Mouse (Mus musculus): ENCODE measurements around the gene Tmem247.
A peak's percentile ranks its signal among the peaks of the same experiment; 100 is the strongest.

Tmem247 gene

DNA sequence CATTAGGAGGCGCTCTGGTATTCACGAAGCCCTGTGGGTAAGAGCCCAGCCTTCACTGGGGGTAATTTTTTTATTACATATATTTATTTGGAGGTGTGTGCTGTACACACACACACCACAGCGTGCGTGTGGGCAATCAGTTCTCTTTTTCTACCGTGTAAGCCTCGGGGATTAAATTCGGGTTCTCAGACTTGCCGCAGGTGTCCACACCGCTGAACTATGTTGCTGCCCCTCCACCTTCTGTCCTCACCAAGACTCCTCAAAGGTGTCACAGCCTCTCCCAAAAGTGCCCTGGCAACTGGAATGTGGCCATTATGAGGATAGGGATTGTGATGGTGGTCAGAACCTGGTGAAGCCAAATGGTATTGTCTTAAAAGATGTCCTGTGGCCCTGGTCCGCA, at the start of gene Tmem247:
TSS of gene Tmem247 (plus strand) at position 301 of the 400 bp plus-strand sequence.
- no peak for DNase-seq

DNA sequence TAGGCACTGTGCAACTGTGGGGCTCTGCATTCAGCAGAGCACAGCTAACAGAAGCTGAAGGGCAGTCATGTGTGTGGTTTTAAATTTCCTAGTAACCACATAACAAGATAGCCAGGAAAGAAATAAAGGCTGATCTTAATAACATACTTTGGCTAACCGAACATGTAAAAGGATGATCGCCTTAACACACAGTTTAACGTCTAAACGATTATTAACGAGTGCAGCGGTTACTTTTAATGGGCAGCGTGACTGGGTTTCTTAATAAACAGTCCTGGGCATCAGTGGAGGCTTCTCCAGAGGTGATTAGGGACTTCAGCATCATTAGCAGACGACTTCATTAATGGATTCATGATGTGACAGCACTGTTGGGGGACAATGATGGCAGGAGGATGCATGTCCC, 46.6 kb upstream of the Tmem247 start:
- no peak for DNase-seq

DNA sequence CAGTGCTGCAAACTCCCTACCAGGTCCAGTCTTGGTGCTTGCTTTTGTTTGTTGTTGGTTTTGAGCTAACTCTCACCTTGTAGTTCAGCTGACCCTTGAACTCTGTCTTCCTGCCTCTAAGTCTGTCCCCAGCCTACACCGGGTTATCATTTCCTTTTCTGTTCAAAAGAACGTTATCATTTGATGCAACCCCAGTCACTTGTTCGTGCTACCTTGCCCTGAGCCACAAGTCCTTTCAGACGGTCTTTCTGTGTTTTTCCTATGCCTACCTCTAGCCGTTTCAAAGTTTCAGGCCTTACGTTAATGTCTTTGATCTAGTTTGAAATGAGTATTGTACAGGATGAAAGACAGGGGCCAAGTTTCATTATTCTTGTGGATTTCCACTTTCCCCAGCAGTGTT, 44.5 kb upstream of the Tmem247 start:
- DNase-seq: no peak

DNA sequence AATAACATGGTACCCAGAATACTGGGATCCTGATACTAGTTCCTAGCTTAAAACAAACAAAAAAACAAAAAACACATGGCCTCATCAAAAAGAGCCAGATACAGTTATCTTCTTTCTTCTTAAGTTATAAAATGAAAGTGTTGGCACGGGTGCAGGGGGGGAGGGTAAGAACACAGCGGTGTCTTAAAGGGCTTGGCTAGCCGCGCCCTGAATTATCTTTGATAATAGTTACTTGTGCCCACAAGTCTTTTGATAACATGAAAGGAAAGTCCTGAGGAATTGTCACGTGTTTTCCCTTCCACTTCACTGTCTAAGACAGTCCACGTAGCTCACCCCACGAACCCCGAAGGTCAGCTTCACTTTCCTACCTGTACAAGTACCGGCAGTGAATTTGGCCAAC, 40.2 kb upstream of the Tmem247 start:
- DNase-seq: no peak

DNA sequence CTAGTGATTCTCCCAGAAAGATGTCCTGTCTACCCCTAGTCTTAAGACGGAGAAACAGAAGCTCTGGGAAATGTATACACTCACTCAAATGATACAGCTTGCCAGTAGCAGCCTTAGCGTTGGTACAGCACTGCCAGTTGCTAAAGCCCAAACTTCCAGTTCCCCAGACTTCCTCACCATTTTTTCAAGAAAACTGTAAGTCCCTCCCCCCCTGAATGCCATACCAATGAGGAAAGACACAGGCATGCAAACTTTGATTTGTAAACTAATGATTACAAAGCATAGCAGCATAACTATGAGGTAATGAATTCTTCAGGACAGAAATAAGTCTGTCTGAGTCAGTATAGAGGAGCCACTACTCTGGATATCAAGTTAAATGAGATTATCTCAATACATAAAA, 39.4 kb upstream of the Tmem247 start:
- DNase-seq: no peak

DNA sequence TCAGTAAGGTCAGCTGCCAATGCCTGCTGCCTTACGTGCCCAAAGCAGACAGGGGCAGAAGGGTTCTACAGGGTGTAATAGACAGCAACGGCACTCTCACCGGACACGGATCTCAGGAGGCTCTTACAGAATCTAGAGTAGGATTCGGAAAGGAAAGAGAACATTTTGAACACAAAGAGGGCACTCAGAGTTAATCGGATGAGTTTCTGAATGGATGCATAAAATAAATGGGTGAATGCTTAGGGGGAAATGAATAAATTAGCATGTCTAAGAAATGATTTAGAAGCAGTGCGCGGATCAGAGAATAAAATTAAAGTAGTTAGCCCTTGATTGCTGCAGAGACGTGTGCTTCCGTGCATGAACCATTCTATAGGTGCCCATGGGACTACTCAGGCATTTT, 37.1 kb upstream of the Tmem247 start:
- DNase-seq: no peak

DNA sequence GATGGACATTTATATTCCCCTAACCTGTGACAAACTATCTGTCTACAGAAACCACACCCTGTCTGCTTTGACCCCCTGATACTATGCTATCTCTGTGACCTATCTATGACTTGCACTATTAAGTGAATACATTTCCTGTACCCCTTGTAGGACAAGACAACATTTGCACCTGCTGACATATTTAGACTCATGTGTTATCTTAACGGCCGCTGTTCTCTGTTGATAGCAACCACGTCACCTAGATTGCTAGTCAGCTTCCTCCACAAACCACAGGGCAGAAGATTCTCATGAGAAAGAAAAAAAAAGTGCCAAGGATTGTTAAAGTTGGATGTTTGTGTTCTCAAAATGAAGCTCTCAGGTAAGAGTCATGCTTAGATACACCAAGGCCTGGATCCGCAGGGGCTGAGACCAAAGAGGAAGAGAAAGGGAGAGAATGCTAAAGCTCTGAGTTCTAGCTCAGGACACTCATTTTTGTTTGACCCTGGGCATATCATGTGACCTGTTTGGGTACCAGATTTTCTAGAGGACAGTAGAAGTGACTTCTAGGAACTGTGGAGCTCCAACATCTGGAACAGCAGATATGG, 36.6 kb upstream of the Tmem247 start:
- peak in 1 of 2 experiments; percentile 18 for DNase-seq

DNA sequence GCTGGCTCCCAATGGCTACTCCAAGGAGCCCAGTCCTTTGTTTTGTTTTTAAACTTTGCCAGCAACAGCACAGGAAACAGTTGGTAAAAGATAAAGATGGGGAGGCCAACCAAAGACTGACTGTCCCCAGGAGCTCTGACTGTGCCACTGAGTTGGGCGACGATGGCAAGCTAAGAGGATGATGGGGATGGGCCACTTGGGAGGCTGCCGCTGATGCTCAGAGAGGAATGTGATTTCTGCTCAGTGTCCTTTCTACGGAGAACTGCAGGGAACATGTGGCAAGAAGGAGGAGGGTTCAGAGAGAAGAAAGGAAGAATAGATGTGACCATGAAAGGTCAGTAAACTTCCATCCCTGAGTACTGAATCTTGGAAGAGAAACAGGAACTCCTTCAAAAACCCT, 22.0 kb upstream of the Tmem247 start:
- DNase-seq: no peak

DNA sequence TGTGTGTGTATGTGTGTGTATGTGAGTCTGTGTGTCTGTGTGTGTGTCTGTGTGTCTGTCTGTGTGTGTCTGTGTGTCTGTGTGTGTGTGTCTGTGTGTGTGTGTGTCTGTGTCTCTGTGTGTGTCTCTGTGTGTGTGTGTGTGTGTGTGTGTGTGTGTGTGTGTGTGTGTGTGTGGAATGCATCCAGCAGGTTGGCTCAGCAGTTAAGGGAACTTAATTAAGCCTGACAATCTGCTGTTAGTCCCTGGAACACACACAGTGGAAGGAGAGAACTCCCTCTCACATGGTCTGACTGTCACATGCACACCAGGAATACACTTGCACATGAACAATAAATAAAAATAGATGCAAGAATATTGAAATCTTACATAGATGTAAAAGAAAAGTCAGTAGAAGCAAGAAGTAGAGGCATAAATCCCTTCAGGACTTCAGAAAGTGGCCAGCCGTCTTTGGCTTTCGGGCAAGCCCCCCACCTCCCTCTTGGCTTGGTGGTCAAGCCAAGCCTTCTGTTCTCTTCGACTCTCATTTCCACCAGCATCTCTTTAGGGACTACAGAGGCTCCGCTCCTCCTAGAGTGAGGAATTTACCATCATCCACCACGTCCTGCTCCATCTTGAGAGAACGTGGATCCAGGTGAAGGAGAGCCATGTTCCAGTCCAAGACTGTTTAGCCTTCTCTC, 19.5 kb upstream of the Tmem247 start:
- DNase-seq: no peak

DNA sequence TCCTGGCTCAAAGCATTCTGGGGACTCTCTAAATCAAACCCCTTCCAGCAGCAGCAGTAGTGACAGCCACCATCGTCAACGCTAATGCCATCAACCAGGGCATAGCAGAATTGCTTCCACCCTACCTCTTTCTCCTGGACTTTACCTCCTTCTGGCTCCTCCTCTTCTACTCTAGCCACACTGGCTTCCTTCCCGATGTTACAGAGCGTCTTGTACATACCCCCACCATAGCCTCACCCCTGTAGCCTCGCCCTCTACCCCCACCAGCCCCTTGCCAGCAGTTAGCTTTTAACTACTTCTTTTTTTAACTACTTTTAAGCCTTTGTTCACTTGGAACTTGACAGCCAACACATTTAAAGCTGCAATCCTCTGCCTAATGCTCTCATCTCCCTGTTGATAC, 17.3 kb upstream of the Tmem247 start:
- DNase-seq: no peak

DNA sequence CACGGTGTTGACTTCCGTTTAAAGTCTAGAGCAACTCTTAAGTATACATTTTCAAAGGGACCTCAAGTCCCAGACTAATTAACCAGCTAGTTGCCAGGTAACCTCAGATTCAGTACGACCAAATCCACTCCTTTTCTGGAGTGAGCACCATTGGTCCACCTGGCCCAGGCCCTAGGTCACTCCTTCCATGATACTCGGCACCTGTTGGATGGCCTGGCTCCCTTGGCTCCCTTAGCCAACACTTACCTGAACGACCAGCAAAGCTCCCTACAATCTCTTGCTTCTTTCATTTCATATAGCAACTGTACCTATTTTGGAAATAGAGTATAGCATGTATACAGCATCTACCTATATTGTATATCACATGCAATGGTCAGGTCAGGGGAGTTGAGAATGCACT, 16.6 kb upstream of the Tmem247 start:
- no peak for DNase-seq

DNA sequence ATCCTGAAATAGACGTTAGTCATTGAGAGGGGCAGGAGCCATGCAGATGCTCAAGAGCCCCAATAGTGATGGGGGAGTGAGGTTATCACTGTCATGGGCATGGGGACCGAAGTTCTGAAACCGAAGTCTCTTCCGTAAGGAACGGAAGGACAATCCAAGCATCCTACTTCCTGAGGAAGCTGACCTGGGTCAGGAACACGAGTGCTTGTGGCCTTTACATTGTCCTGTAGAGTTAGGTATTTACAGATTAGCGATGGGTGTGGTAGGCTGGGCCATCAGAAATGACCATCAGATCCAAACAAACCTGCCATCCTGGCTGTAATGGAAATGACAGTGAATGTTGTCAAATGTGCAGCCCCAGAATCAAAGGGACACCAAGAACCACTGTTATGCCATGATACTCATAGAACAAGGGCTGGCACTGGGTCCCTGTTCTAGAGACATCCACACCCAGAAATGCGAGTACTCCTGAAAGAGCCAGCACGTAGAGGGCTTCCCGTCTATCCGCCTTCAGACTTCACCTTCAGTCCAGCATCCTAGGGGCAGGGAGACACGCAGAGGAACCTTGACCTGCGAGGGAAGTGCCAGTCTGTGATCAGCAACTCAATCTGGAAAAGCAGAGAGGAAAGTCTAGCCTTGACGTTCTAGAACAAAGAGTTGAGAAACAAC, 14.6 kb upstream of the Tmem247 start:
- DNase-seq: no peak

DNA sequence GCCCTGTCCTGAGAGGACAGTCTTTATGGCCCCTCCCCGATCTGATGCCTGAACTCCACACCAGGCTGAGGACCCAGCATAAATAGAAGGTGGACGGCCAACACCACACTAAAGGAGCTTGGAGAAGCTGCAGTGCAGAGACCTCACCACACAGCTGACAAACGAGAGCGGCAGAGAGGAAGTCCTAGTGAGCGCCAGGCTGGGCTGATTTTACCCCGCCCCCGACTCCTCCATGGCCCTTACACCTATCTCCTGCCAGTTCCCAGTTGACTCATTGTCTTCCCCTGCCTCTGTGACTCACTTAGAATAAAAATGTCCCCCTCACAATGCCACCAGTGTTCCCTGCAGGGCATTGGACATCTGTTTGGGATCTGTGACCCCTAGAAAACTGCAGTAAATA, 13.6 kb upstream of the Tmem247 start:
- DNase-seq: no peak

DNA sequence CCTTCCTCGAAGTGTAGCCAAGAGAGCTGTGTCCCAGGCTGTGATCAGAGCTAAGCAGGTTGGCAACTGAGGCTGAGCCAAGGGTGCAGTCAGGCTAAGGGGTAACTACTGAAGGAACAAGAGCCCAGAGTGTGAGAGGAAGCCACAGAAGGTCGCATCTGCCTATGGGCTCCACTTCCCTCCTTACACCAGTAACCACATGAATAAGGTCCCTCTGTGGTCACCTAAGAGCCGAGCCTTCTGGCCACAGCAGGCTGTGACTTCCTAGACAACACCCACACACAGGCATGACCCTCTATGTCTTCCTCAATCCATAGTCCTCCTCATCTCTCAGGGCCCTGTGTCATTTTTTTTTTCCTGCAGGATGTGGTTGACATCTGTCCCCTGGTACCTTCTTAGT, 12.9 kb upstream of the Tmem247 start:
- DNase-seq: no peak

DNA sequence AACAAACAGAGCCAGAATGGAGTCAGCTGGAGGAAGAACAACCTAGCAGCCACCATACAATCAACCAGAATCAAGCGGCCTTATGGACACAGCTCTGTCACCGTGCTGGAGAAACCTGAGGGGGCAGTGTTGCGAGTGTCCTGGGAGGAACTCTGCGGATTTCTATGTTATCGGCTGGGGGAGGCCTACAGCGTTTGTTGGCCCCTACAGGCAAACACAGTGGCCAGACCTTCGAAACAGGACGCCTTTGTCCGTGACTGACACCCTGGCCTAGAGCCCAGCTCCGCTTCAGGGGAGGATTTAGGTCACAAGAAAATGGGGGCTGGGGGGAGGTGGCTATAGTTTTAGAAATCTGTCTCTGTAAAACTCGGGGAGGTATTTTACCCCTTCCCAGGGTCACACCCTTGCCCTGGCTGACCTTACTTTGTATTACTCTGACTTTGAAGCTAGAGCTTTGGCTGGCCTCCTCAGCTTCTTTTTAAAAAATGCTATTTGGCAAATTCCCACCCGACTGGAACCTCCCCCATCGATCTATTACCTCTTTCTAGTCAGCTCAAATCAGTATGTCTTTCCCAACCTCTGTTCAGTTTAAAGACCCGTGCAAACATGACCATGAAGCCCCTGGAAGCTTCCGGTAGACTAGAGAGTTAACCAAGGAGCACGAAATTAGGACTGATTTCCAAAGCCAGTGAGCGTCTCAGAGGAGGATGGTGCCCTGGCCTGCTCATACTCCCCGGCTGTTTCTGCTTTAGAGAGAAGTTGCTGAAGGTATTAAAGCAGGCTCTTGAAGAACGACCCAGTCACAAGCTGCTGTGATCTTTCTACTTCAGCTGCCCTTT, 11.6 kb upstream of the Tmem247 start:
- no peak for DNase-seq

DNA sequence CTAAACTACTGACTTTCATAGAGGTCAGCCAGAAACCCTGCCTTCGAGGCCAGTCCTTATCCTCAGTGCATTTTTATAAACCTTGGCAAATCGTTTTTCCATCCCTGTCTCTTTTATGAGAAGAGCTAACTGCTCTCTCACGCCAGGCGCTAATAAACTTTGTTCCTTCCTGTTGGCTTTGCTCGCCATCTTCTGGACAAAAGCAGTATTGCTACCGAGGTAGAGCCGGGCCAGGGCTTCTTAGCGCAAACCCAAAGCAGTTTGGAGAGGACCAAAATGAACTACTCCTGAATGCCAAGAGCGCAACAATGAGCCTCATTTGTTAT, 11.0 kb upstream of the Tmem247 start:
- peak; percentile 32 to 47 for DNase-seq

DNA sequence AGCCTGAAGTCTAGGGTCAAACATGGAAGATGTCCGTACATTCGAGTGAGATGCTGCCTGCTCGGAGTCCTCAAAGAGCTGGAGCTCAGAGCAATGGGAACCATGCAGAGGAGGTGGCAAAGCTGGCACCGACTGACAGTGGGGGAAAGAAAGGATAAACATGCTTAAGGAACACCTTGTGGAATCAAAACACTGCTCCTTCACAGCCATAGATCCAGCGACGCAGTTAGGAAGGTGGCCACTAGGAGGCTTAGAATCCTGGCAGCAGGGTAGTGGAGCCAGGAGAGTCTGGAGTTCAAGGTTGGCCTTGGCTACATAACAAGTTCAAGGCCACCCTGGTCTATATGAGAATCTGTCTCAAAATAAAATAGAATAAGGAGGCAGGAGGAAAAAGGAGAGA, 10.5 kb upstream of the Tmem247 start:
- DNase-seq: no peak

DNA sequence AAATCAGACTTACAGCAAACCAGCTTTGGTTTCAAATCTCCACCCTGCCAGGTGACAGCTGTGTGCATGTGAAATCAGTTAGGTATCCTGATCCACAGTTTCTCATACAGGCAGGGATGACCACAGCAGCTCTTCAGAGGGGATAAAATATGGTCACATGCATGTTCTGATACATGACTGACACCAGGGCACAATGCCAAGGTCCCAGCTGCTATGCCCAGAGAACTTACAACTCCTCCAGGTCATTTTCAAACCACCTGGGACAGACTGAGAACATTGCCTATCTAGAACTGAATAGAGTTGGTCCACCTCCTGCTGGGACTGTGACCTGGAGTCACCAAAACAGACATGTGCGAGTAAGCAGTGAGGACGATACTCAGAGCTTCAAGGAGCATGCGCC, 10.1 kb upstream of the Tmem247 start:
- DNase-seq: no peak

DNA sequence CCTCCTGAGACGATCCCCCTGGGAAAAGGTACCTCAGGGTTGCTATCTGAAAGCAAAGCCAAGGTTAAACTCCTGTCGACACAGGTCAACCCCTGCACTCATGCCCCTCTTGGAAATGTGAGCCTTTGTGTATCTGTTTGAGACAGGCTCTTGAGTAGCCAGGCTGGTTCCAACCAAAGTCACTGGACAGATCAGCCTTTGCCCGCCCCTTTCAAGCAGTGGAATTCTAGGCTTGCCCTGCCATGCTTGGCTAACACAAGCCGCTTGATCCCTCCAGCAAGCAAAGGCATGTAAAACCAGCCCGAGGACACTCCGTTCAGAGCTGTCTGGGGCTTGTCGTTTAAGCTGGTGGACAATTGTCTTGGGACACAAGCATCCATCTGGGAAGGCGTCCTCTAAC, 8.8 kb upstream of the Tmem247 start:
- no peak for DNase-seq

DNA sequence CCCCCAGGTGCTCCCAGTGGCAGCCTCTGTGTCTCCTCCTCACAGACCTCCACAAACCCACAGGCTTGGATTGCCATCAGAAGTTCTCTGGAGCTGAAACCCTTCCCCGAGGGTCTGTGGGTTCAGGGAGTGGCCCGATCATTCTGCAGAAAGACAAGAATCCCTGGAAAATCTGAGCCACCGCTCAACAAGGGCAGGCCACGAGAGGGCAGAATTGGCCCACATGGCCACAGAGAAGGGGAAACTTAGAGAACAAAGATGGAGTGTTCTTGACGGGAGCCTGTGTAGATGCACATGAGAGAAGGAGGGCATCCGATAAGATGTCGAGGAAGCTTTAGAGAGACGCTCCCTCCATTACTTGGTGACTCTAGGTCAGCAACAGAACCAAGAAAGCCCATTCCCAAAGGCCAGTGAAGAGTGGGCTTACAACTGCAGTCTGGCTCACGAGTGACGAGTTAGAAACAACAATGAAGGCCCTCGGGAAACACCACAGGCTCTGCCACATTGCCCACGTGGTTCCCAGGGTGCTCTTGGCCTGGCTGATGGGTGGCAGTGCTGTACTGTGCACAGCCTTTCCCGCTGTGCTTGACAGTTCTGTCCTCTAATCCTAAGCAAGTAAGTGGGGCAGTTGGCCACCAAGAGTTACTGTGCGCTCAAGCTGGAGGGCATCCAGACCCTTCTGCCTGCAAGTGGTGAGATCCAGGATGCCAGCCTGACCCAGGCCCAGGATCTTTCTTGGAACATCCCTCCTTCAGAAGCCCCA, 7.2 kb upstream of the Tmem247 start:
- no peak for DNase-seq

DNA sequence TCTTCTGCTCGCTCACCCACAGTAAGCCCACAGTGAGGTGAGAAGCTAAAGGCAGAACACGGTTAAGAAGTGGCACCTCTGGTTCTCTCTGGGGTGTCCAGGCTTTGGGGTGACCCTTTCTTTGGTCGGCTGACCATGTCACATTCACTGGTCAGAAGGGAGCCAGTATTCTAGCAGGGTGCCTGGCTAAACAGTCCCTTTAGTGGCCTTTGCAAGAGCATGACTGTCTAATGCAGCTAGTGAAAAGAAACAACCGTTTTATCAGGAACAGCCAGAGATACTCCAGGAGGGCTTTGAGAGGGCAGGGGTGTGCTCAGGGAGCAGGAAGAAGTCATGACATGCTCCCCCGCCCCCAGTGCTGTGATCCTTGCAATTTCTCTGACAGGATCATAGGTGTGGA, 5.9 kb upstream of the Tmem247 start:
- DNase-seq: no peak

DNA sequence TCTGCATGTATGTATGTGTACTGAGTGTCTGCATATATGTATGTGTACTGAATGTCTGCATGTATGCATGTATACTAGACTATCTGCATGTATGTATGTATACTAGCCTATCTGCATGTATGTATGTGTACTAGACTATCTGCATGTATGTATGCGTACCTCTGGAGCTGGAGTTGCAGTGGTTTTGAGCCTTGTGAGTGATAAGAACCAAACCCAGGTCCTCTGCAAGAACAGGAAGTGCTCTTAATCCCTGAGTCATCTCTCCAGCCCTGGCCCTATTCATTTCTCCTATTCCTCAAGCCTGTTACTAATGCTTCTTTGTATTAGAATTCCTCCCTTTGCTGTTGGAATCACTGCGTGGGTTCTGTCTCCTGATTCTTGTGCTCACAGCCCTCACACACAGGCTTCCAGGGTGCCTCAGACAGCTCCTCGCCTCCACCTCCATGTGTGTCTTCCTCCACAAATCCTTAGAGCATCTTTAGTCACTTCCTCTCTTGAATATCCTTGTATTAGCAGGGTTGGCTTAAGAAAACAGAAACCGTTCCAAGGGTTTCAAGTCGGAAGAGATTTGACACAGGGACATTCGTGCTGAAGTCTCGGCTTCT, 4.0 kb upstream of the Tmem247 start:
- no peak for DNase-seq

DNA sequence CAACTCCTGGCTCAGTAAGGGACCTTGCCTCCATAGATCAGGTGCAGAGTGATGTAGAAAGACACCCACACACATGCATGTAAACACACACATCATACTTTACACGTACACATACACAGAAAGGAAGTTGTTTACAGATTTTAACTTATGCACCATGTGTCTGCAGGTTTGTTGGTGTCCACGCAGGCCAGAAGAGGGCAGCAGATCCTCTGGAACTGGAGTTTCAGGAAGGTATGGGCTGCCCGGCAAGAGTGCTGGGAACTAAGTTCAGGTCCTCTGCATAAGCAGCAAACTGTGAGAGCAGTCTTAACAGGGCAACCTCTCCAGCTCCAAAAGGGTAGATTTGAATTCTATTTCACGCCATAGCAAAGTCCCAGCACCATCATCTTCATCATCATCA, 1.6 kb upstream of the Tmem247 start:
- DNase-seq: no peak
